ENCODE assay signal across 15 mouse cellular contexts in genomic region chr4:107561056-107561455, GRCm38 (mm10).
"Had no signal": no experiment of that assay in that cellular context is flagged by ENCODE, and none has a peak within 500 bp of the region (broad histone marks: within the 10 kb centered on the region; RNA-seq: fewer than 3 reads in every experiment).

No protein-coding gene starts in this region.

- H3K27ac ChIP-seq: kidney, embryonic 15.5 days; layer of hippocampus, adult 2 months; limb, embryonic 13.5 days; liver, embryonic 12.5 days; midbrain, embryonic 10.5 days; neural tube, embryonic 12.5 days had no signal

- H3K36me3 ChIP-seq: kidney, embryonic 15.5 days; limb, embryonic 13.5 days; liver, embryonic 12.5 days; midbrain, embryonic 10.5 days; neural tube, embryonic 12.5 days had no signal

- H3K27me3 ChIP-seq: liver, embryonic 12.5 days; neural tube, embryonic 12.5 days had no signal

- ATAC-seq: intestine, postnatal 0 days; liver, embryonic 12.5 days had no signal

- H3K4me2 ChIP-seq: kidney, embryonic 15.5 days; limb, embryonic 13.5 days; liver, embryonic 12.5 days; lung, embryonic 14.5 days; neural tube, embryonic 12.5 days had no signal

- H3K9me3 ChIP-seq: kidney, embryonic 15.5 days; limb, embryonic 13.5 days; liver, embryonic 12.5 days; midbrain, embryonic 10.5 days; neural tube, embryonic 12.5 days had no signal

- H3K4me3 ChIP-seq: kidney, embryonic 15.5 days; layer of hippocampus, adult 2 months; limb, embryonic 13.5 days; liver, embryonic 12.5 days; midbrain, embryonic 10.5 days; myocyte; neural tube, embryonic 12.5 days had no signal

- H3K9ac ChIP-seq: kidney, embryonic 15.5 days; limb, embryonic 13.5 days; liver, embryonic 12.5 days; lung, embryonic 14.5 days; neural tube, embryonic 12.5 days had no signal

- DNase-seq: lung, embryonic 14.5 days; lung, postnatal 10 days; lung, postnatal 4 days; midbrain, embryonic 14.5 days; right cerebral cortex, adult 18-20 months; right cerebral cortex, postnatal 25 days; thymus, postnatal 36 days had no signal
